Mouse (Mus musculus) layer of hippocampus, adult 6 months (tissue): ENCODE measurements around the gene Slc25a30. TPM values are rescaled to one million over a fixed set of nuclear protein-coding genes. Genes with fewer than 3 reads are reported as not detected.

Experiments
- long read RNA-seq, 2 experiments: library from polyadenylated mRNA; unstranded; transcript quantifications; one replicate each; pipeline ENCODE4 v2.0.0; 2019 to 2020
- polyA plus RNA-seq: library from polyadenylated mRNA; unstranded; fragments of <200 nt; fragmentation: Nextera tagmentation; gene quantifications from 2 replicates; pipeline ENCODE4 v1.2.3, GENCODE M21; 2021

Slc25a30 gene
- polyA plus RNA-seq: 2.8 and 4.0 TPM in 2 replicates
- long read RNA-seq, experiment 1, partial matches to known transcripts: 2 of 7 reads
- long read RNA-seq, experiment 1, other reads (novel, unspliced or antisense): 1 of 7 reads
- long read RNA-seq, experiment 2, transcript Slc25a30-201 (10 exons, 3,588 nt): major isoform, 16 of 22 reads
- long read RNA-seq, experiment 2, partial matches to known transcripts: 5 of 22 reads
- long read RNA-seq, experiment 2, other reads (novel, unspliced or antisense): 1 of 22 reads

GRCm38 (mm10) chr14:75786868-75787793 lies at the start of gene Slc25a30:
TSS of gene Slc25a30 (minus strand) at chr14:75787037.

GRCm38 (mm10) chr14:75753991-75754817 lies 32.6 kb downstream of the Slc25a30 start, which contains the start of gene Cog3:
TSS of gene Cog3 (minus strand) at chr14:75754517.

Other genes with a start within 250 kb of the Slc25a30 start
- gene Spert, start 193.9 kb downstream of the Slc25a30 start, polyA plus RNA-seq: not detected in 2 replicates
- gene Erich6b, start 144.8 kb downstream of the Slc25a30 start, polyA plus RNA-seq: not detected in 2 replicates
- gene Cog3, start 32.5 kb downstream of the Slc25a30 start, polyA plus RNA-seq: 7.9 and 8.2 TPM in 2 replicates
- 1,484 and 1,817 TPM in 2 replicates for gene Tpt1, start 58.1 kb upstream of the Slc25a30 start, polyA plus RNA-seq
- gene Kctd4, start 168.0 kb upstream of the Slc25a30 start, polyA plus RNA-seq: 18.5 and 21.9 TPM in 2 replicates
- 23.4 and 25.2 TPM in 2 replicates for gene Gtf2f2, start 223.8 kb upstream of the Slc25a30 start, polyA plus RNA-seq